Mouse (Mus musculus): ENCODE data around the gene Nckap5l.

The Nckap5l gene

DNA sequence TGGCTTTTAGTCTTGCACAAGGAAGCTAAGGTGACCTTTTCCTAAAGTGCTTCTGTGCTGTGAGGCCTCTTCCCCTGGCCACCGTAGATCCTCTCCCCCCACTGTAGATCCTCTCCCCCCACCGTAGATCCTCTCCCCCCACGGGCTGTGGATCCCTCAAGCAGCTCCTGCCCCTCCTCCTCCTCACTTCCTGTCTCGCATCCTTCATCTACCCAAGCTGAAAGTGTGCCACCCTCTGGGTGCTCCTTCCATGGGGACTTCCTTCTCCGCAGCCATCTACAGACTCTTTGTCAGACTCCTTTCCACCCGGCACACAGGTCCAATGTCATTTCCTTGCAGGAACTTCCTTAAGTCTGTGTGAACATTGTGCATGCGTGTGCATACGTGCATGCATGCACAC lies 27.2 kb downstream of the Nckap5l start:
- DNase-seq, result no peak

- DNase-seq, result no peak
These were observed 33.7 kb downstream of the Nckap5l start for GRCm38 (mm10) chr15:99423884-99424283.

DNA sequence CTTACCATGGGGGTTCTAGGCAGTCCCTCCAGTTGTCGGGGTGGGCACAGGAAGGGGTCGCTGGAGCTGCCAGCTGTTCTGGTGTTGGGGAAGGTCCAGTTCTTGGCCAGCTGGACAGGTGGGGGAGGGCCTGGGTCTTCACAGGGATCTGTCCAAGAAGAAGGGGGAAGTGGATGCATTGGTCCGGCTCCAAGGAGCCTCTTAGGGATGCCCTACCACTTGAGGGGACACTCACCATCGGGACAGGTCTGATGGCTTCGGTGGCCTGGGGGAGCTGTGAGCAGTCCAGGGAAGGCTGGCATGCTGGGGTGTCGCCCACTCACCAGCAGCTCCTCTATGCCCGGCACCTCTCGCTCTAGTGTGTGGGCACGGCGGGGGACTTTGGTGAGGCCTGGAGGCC lies 34.4 kb downstream of the Nckap5l start:
- DNase-seq, result no peak

DNA sequence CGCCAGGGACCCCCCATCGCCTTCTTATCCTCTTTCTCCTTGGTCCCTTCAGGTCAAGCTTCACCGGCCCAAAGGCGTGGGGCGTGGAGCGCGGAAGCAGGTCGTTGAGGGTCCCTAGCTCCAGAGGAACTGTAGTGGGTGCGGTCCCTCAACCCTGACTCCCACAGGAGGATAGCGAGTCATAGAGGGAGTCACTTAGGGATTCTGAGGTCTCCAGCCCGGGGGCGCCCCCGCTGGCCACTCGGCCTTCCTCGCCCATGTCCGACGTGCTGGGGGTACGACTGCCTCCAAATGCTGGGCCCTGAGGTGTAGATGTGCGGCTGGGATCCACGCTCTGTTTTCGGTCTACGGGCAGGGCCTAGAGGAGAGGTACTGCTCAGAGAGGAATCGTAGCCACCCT lies 35.0 kb downstream of the Nckap5l start:
- no peak for DNase-seq

- no peak for DNase-seq
These were observed 35.9 kb downstream of the Nckap5l start for GRCm38 (mm10) chr15:99421676-99422075.

GRCm38 (mm10) chr15:99421152-99421551 lies 36.4 kb downstream of the Nckap5l start:
- peak in 1 of 2 experiments; percentile 53 for DNase-seq

DNA sequence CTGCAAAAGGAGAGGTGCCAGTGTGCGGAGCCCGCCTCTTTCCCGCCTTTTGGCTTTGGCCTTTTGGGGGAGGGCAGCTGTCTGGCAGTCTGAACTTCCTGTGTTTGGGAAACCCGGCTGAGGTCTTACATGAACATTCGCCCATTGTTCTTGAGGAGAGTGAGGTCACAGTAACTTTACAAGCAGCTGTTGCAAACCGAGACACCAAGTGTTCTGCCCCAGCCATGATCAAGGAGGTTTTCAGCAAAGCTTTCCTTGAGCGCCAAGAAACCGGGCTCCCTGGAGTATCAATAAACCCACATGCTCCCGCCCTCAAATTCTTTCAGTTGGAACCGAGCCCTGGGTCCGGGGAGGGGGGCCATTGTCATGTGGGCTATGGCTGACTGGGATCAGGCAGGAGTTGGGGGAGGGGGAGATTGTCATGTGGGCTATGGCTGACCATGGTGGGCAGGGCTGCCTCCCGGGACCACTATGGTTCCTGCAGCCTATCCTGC lies 37.0 kb downstream of the Nckap5l start:
- DNase-seq, result peak; percentile 66 to 77

- DNase-seq, result no peak
These were observed 37.4 kb downstream of the Nckap5l start for GRCm38 (mm10) chr15:99420101-99420500.

DNA sequence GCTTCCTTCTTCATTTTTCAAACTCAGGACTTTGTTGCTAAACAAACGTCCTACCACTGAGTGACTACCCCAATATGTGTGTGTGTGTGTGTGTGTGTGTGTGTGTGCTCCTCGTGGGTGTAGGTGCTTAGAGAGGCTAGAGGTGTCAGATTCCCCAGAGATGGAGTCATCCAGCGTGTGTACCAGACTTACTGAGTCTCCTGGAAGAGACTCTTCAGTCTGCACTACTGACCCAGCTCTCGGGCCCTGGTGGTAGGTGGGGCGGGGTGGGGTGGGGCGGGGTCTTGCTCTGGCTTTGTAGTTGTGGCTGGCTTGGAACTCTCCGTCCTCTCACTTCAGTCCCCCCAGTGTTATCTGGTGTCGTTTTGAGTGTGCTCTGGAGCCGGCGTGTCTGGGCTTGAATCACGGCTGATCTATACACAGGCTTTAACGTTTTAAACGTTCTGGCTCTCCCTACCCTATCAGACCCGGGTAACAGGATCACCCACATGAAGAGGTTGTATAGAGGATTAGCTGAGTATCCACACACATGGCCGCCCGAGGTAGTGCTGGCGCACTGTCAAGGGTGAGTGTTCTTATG lies 39.8 kb downstream of the Nckap5l start:
- no peak for DNase-seq

GRCm38 (mm10) chr15:99416957-99417356 lies 40.6 kb downstream of the Nckap5l start:
- no peak for DNase-seq

DNA sequence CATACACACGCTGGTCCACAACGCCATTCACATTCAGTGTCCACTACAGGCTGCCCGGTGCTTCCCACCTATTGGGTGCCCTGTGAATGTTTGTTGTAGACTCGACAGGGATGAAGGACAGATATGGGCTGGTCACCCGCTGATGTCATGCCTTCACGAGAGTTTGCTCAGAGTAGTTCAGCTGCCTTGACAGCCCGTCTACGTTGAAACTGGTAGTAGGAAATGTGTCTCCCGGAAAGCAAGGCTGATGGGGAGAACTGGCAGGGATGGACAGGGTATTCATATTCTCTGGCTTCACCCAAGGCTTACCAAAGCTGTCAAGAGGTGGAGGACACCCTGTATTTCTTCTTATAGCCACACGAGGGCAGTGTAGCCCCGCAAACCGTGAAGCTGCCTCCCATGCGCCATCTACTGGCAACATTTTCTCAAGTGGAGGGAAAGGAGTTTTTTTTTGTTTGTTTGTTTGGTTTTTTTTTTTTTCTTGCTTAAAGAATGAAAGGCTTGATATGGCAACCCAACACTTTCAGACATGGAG lies 41.1 kb downstream of the Nckap5l start:
- peak; percentile 83 to 93 for DNase-seq

DNA sequence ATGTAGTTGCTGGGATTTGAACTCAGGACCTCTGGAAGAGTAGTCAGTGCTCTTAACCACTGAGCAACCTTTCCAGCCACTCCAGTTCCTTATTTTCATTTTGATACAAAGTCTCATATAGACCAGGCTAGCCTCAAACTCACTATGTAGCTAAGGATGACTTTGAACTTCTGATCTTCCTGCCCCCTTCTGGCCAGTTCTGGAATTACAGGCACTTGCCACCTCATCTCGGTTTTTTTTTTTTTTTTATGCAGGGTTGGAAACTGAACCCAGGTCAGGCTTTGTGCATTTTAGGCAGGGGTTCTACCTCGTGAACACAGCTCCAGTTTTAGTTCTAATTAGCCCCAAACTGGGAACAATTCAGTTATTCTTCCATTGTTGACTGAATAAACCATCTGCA lies 41.8 kb downstream of the Nckap5l start:
- peak in 1 of 2 experiments; percentile 84 for DNase-seq

- no peak for DNase-seq
These were observed 45.8 kb downstream of the Nckap5l start for GRCm38 (mm10) chr15:99411747-99412146.

GRCm38 (mm10) chr15:99408845-99409244 lies 48.7 kb downstream of the Nckap5l start:
- DNase-seq, result no peak

DNA sequence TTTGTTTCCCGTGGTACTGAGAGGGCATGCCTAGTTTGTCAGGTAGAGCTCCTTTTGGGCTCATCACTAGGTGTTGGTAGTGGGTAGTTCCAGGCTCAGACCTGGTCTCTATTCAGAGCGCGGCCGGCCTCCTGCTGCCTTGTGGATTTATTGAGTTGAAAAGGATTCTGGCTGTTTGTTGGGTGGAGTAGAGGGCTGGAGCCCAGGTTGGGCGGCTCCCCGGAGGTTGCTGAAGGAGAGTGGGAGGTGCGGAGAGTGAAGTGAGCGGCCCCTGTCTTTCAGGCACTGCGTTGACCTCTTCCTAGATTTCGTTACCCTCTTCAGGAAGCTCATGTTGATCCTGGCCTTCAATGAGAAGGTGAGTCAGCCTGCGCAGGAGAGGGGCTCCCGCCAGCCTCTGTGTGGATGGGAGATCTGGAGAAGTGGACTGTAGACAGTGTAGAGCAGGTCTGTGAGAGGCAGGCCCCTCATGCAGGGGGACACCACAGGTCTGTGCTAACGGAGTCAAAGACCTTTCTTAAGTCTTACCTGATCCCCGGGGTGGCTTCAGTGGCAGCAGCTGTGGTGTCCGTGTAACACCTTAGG lies 50.5 kb downstream of the Nckap5l start:
- DNase-seq, result no peak

GRCm38 (mm10) chr15:99405150-99405549 lies 52.4 kb downstream of the Nckap5l start:
- peak; percentile 71 to 77 for DNase-seq

DNA sequence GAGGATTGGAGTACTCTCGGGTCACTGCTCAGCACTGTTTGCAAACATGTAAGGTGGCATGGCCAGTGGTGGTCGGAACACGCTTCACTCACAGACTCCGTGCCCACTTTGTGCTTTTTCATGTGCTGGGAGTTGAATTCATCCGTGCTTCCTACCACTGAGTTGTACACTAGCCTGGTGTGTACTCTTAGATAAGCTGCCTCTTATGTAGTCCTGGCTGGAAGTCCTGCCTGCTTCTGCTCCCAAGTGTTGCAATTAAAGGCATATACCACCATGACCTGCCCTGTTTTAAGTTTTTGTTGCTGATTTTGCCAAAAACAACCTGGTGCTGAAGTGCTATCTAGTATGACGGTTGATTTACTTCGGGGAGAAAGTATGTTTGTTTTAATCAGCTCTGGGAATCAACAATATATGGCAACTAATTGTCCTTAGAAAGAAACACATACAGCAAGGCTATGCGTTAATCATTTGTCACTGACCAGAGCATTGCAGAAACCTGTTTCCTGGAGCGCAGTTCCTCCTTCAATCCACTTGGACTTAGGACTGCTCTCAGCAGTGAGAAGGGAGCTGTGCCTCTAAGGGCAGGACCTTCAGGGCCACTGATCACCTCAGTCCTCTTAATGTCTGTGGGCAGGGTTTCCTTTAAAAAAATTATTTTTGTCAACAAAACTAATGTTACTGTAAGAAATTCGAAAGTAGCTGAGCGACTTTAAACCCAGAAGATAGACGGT lies 54.2 kb downstream of the Nckap5l start:
- DNase-seq, result peak; percentile 54 to 77

GRCm38 (mm10) chr15:99400602-99401001 lies 56.9 kb downstream of the Nckap5l start:
- DNase-seq, result no peak

GRCm38 (mm10) chr15:99399503-99400245 lies 57.9 kb downstream of the Nckap5l start:
- peak in 1 of 2 experiments; percentile 33 for DNase-seq

DNA sequence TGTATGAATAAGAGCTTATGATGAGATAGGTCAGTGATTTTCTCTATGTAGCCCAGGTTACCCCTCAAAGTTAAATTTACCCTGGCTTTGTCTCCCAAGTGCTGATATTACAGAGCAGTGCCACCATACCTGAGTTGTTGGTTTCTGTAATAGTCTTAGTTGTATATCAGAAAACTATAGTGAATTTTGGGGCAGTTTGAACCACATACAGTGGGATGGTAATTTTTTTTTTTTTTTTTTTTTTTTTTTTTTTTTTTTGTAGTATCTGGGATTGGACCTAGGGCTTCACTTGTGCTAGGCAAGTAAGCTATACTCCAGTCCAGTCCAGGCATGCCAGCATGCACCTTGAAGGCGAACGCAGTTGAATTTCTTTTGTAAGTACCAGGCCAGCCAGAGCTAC lies 59.9 kb downstream of the Nckap5l start:
- no peak for DNase-seq

GRCm38 (mm10) chr15:99396875-99397274 lies 60.7 kb downstream of the Nckap5l start:
- no peak for DNase-seq

GRCm38 (mm10) chr15:99396462-99396861 lies 61.1 kb downstream of the Nckap5l start:
- DNase-seq, result no peak

Data from kidney, postnatal 36 days (tissue).